In genomic region chr6:117173876-117174275, GRCm38 (mm10) we compare ENCODE assay signal across 9 mouse cellular contexts. TPM values are rescaled to one million over a fixed set of nuclear protein-coding genes. Genes with fewer than 3 reads are reported as not detected.
DNase-seq lines count a peak whose midpoint lies in the region; ATAC-seq and TF ChIP-seq lines count a peak whose summit lies in the region.
"Had no signal": no experiment of that assay in that cellular context is flagged by ENCODE, and none has a peak within 500 bp of the region (broad histone marks: within the 10 kb centered on the region; RNA-seq: fewer than 3 reads in every experiment).

No protein-coding gene starts in this region.

- H3K36me3 ChIP-seq in CH12.LX (replicated peaks in 1 of 2; ENCODE audit: control insufficient read depth in 1 of 2, insufficient read depth in 1 of 2, low read length in 1 of 2): no peaks in the 10 kb centered on the region
- H3K36me3 ChIP-seq in heart, embryonic 13.5 days: peaks cover 63% of the 10 kb centered on the region
- peaks cover 15% of the 10 kb centered on the region for H3K36me3 ChIP-seq in liver, postnatal 0 days (replicated peaks; ENCODE audit: insufficient read depth, low read length)

- no peak for TF ChIP-seq EP300 in CH12.LX (IDR thresholded peaks at IDR 0.05; ENCODE audit: low read length)
- TF ChIP-seq EP300 in liver, postnatal 0 days (IDR thresholded peaks at IDR 0.05; ENCODE audit: low read depth): no peak

- WGBS in heart, embryonic 13.5 days: 16% methylated on average over 11 of the region's 11 CpGs
- WGBS in liver, postnatal 0 days (ENCODE audit: insufficient replicate concordance): 16% methylated on average over 11 of the region's 11 CpGs

- in situ Hi-C loops in CH12.LX (cut with MboI; ENCODE audit: low pct_ligation_motif_present, low pct_unique_long_range_greater_than_20kb, low sequenced_read_pairs): loop anchor here (10.0 kb wide), 1 partner anchor 651 kb away; no protein-coding TSS in a partner anchor

- H3K4me2 ChIP-seq in CH12.LX (ENCODE audit: insufficient read depth, low read depth, poor library complexity, severe bottlenecking): no peak overlapping the region
- H3K4me2 ChIP-seq in heart, embryonic 13.5 days: peak overlapping the region; percentile 24; the same call in 1 of the 2 replicates
- H3K4me2 ChIP-seq in liver, postnatal 0 days (ENCODE audit: low read depth, low read length): no peak overlapping the region
- H3K4me2 ChIP-seq: embryonic facial prominence, embryonic 15.5 days had no signal

- TF ChIP-seq POLR2A in CH12.LX (IDR thresholded peaks at IDR 0.05; ENCODE audit: low read depth, low read length): no peak
- TF ChIP-seq POLR2A in bone marrow macrophage, adult 2 months (IDR thresholded peaks at IDR 0.05; ENCODE audit: borderline replicate concordance, low read depth, low read length): no peak

- no peaks in the 10 kb centered on the region for H3K79me2 ChIP-seq in CH12.LX (replicated peaks; ENCODE audit: control insufficient read depth, extremely low read depth, insufficient read depth, poor library complexity, severe bottlenecking)

- H3K9ac ChIP-seq in CH12.LX (ENCODE audit: insufficient read depth, low read depth): no peak overlapping the region
- no peak overlapping the region for H3K9ac ChIP-seq in heart, embryonic 13.5 days
- no peak overlapping the region for H3K9ac ChIP-seq in liver, postnatal 0 days (replicated peaks)
- H3K9ac ChIP-seq: embryonic facial prominence, embryonic 15.5 days had no signal

- peaks cover 4% of the 10 kb centered on the region for H3K9me3 ChIP-seq in CH12.LX (replicated peaks; ENCODE audit: low read length)
- no peaks in the 10 kb centered on the region for H3K9me3 ChIP-seq in heart, embryonic 13.5 days
- H3K9me3 ChIP-seq in liver, postnatal 0 days (ENCODE audit: low read length): no peaks in the 10 kb centered on the region
- H3K9me3 ChIP-seq: embryonic facial prominence, embryonic 15.5 days had no signal

- DNase-seq in CH12.LX (ENCODE audit: extremely low read depth): peak; percentile 62
- DNase-seq in fibroblast of lung, adult 2 months (ENCODE audit: low read depth): peak; percentile 57
- peak; percentile 91 for DNase-seq in kidney, postnatal 10 days
- DNase-seq in liver, postnatal 0 days: peak; percentile 81
- peak; percentile 30 for DNase-seq in retina, adult 2 months (ENCODE audit: low read depth, low spot score)
- peak; percentile 86 for DNase-seq in urinary bladder, postnatal 25 days (ENCODE audit: low spot score)

- no peak overlapping the region for H3K27ac ChIP-seq in CH12.LX (ENCODE audit: insufficient read depth, low read depth)
- H3K27ac ChIP-seq in bone marrow macrophage, adult 2 months (ENCODE audit: insufficient read depth, low read depth, low read length): no peak overlapping the region
- H3K27ac ChIP-seq in heart, embryonic 13.5 days (replicated peaks): no peak overlapping the region
- H3K27ac ChIP-seq in liver, postnatal 0 days (ENCODE audit: low read depth): no peak overlapping the region
- H3K27ac ChIP-seq: embryonic facial prominence, embryonic 15.5 days had no signal

- H3K4me3 ChIP-seq in CH12.LX (replicated peaks in 1 of 3; ENCODE audit: low read depth in 2 of 3, low read length in 2 of 3, poor library complexity in 1 of 3): no peak overlapping the region
- no peak overlapping the region for H3K4me3 ChIP-seq in bone marrow macrophage, adult 2 months (ENCODE audit: insufficient read depth, low read length)
- no peak overlapping the region for H3K4me3 ChIP-seq in heart, embryonic 13.5 days
- H3K4me3 ChIP-seq in liver, postnatal 0 days (ENCODE audit: low read depth, low read length): no peak overlapping the region
- H3K4me3 ChIP-seq: embryonic facial prominence, embryonic 15.5 days had no signal

- no peak; the same call in 1 of the 2 replicates for ATAC-seq in heart, embryonic 13.5 days (ENCODE audit: extremely low read depth, insufficient number of reproducible peaks, low FRiP score, low TSS enrichment)
- no peak for ATAC-seq in liver, postnatal 0 days

- TF ChIP-seq RAD21 in CH12.LX (IDR thresholded peaks at IDR 0.05; ENCODE audit: low read depth, low read length): peak; percentile 69

- peaks cover 32% of the 10 kb centered on the region for H3K27me3 ChIP-seq in CH12.LX (replicated peaks)
- H3K27me3 ChIP-seq in heart, embryonic 13.5 days (replicated peaks): peaks cover 67% of the 10 kb centered on the region
- peaks cover under 1% of the 10 kb centered on the region for H3K27me3 ChIP-seq in liver, postnatal 0 days (ENCODE audit: insufficient read depth, low read length)

- TF ChIP-seq CTCF in CH12.LX (conservative IDR thresholded peaks at IDR 0.05 in 1 of 2, IDR thresholded peaks at IDR 0.05 in 1 of 2; ENCODE audit: low read depth in 2 of 2, low read length in 2 of 2): peak; percentile 61 to 75
- TF ChIP-seq CTCF in bone marrow macrophage, adult 2 months (IDR thresholded peaks at IDR 0.05; ENCODE audit: low read depth, low read length): peak; percentile 43
- TF ChIP-seq CTCF in liver, postnatal 0 days (IDR thresholded peaks at IDR 0.05; ENCODE audit: low read depth): peak; percentile 79

- H3K4me1 ChIP-seq in CH12.LX (ENCODE audit: control insufficient read depth in 1 of 2, insufficient read depth in 2 of 2): peaks cover 0 to 18% of the 10 kb centered on the region in 2 experiments; a peak in 2 of 4 replicates
- H3K4me1 ChIP-seq in bone marrow macrophage, adult 2 months (ENCODE audit: control insufficient read depth, insufficient read depth, low read length): peaks cover 2% of the 10 kb centered on the region; the same call in 1 of the 2 replicates
- peaks cover 32% of the 10 kb centered on the region for H3K4me1 ChIP-seq in heart, embryonic 13.5 days
- peaks cover 7% of the 10 kb centered on the region; the same call in 1 of the 2 replicates for H3K4me1 ChIP-seq in liver, postnatal 0 days (ENCODE audit: insufficient read depth)

- dilution Hi-C loops in CH12.LX (cut with MboI; ENCODE audit: extremely low pct_ligation_motif_present, extremely low pct_unique_long_range_greater_than_20kb, low sequenced_read_pairs): no loop called here

TF ChIP-seq in CH12.LX, 34 proteins besides CTCF, POLR2A, EP300 and RAD21:
- TF ChIP-seq ELF1 (IDR thresholded peaks at IDR 0.05; ENCODE audit: low read depth, low read length): no peak
- TF ChIP-seq SMC3 (IDR thresholded peaks at IDR 0.05; ENCODE audit: low read depth, low read length): peak; percentile 63

RNA-seq across cellular contexts. Expression of gene Cxcl12, which starts 5.5 kb away (rescaled TPM):
- total RNA-seq in CH12.LX (2012; rRNA removed) (not detected in 2 replicates), CH12.LX (2014; rRNA removed) (not detected in 2 replicates)
- not detected in 2 replicates for polyA plus RNA-seq in CH12.LX (2012; ENCODE audit: insufficient read length, low read depth)
- polyA plus RNA-seq in bone marrow macrophage, adult 2 months (2012; ENCODE audit: insufficient read depth, insufficient read length, missing spikeins): 1.0 and 1.6 TPM in 2 replicates
- polyA plus RNA-seq in heart, embryonic 13.5 days (2015; fragmentation: Nextera tagmentation; extraction: Ambion mirVana): 184 and 188 TPM in 2 replicates
- polyA plus RNA-seq in liver, postnatal 0 days (2015; fragmentation: Nextera tagmentation; extraction: Ambion mirVana): 124 and 135 TPM in 2 replicates

Comparison
In these comparisons a context has a peak if more than half of its experiments do, and no peak if none do; other contexts are left out.
1. DNase-seq: peak in every context shown above with its lines; median percentile 91 in kidney, postnatal 10 days; 86 in urinary bladder, postnatal 25 days; 81 in liver, postnatal 0 days; 62 in CH12.LX; 57 in fibroblast of lung, adult 2 months; 30 in retina, adult 2 months.
2. RNA of gene Cxcl12, which starts 5.5 kb away (polyA plus RNA-seq): 184 to 188 TPM in heart, embryonic 13.5 days and 124 to 135 TPM in liver, postnatal 0 days; 1.0 to 1.6 TPM in bone marrow macrophage, adult 2 months and not detected in CH12.LX; every median in the first group is over 10 times any median in the second.
3. Peak in every context shown above with its lines, with median percentiles within 50 percentile points of each other: CTCF ChIP-seq.